Mouse (Mus musculus): ENCODE results near the gene Mcm9. TPM values are rescaled to one million over a fixed set of nuclear protein-coding genes. Genes with fewer than 3 reads are reported as not detected.

The Mcm9 gene
- polyA plus RNA-seq, 1 experiment from 2014 or later: 17.1 TPM

GRCm38 (mm10) chr10:53565538-53565937 lies 64.7 kb downstream of the Mcm9 start:
- WGBS: 83% methylated on average over 2 of the region's 2 CpGs
- Histone ChIP-seq H3K27me3 (no peaks in the 10 kb centered on the region), H3K27ac (replicated peaks) (no peak overlapping the region), H3K36me3 (no peaks in the 10 kb centered on the region), H3K4me2 (replicated peaks) (no peak overlapping the region), H3K9me3 (no peaks in the 10 kb centered on the region), H3K4me1 (no peaks in the 10 kb centered on the region), H3K4me3 (no peak overlapping the region), H3K9ac (replicated peaks) (no peak overlapping the region)
- ATAC-seq (ENCODE audit: low FRiP score, low read depth): no peak

GRCm38 (mm10) chr10:53562001-53562400 lies 68.2 kb downstream of the Mcm9 start:
- Histone ChIP-seq H3K27me3 (no peaks in the 10 kb centered on the region), H3K4me2 (replicated peaks) (no peak overlapping the region), H3K36me3 (no peaks in the 10 kb centered on the region), H3K27ac (replicated peaks) (no peak overlapping the region), H3K4me3 (no peak overlapping the region), H3K9ac (replicated peaks) (no peak overlapping the region), H3K9me3 (no peaks in the 10 kb centered on the region), H3K4me1 (no peaks in the 10 kb centered on the region)
- ATAC-seq (ENCODE audit: low FRiP score, low read depth): no peak
- WGBS: 80% methylated on average over 4 of the region's 5 CpGs

- H3K9ac ChIP-seq (replicated peaks): no peak overlapping the region
- no peak for ATAC-seq (ENCODE audit: low FRiP score, low read depth)
- no peaks in the 10 kb centered on the region for H3K27me3 ChIP-seq
- peaks cover 42% of the 10 kb centered on the region for H3K36me3 ChIP-seq
- H3K27ac ChIP-seq (replicated peaks): no peak overlapping the region
- no peaks in the 10 kb centered on the region for H3K9me3 ChIP-seq
- no peaks in the 10 kb centered on the region for H3K4me1 ChIP-seq
- no peak overlapping the region for H3K4me2 ChIP-seq (replicated peaks)
- no peak overlapping the region for H3K4me3 ChIP-seq
- 75% methylated on average over 7 of the region's 7 CpGs for WGBS
Measured at GRCm38 (mm10) chr10:53537596-53537995, 92.6 kb downstream of the Mcm9 start.

GRCm38 (mm10) chr10:53532297-53532696 lies 97.9 kb downstream of the Mcm9 start:
- Histone ChIP-seq H3K4me1 (no peaks in the 10 kb centered on the region), H3K27ac (replicated peaks) (no peak overlapping the region), H3K4me3 (no peak overlapping the region), H3K27me3 (no peaks in the 10 kb centered on the region), H3K4me2 (replicated peaks) (no peak overlapping the region), H3K36me3 (peaks cover 14% of the 10 kb centered on the region), H3K9me3 (no peaks in the 10 kb centered on the region), H3K9ac (replicated peaks) (no peak overlapping the region)
- no peak for ATAC-seq (ENCODE audit: low FRiP score, low read depth)
- 89% methylated on average over 5 of the region's 5 CpGs for WGBS

GRCm38 (mm10) chr10:53527838-53528773 lies 102.1 kb downstream of the Mcm9 start:
- peak; percentile 66; the same call in 1 of the 2 replicates for ATAC-seq (ENCODE audit: low FRiP score, low read depth)

GRCm38 (mm10) chr10:53527344-53527743 lies 102.9 kb downstream of the Mcm9 start:
- Histone ChIP-seq H3K36me3 (no peaks in the 10 kb centered on the region), H3K9ac (replicated peaks) (no peak overlapping the region), H3K4me2 (replicated peaks) (no peak overlapping the region), H3K9me3 (0 out of 2 replicates have a peak, but pooled peaks cover 3% of the 10 kb centered on the region), H3K4me3 (no peak overlapping the region), H3K27ac (replicated peaks) (no peak overlapping the region), H3K27me3 (no peaks in the 10 kb centered on the region), H3K4me1 (no peaks in the 10 kb centered on the region)
- ATAC-seq (ENCODE audit: low FRiP score, low read depth): no peak
- WGBS: 88% methylated on average over 3 of the region's 3 CpGs

More at GRCm38 (mm10) chr10:53527838-53528773, 102.1 kb downstream of the Mcm9 start:
- Histone ChIP-seq H3K4me2 (replicated peaks) (no peak overlapping the region), H3K9me3 (0 out of 2 replicates have a peak, but pooled peaks cover 3% of the 10 kb centered on the region), H3K27ac (replicated peaks) (no peak overlapping the region), H3K36me3 (no peaks in the 10 kb centered on the region), H3K9ac (replicated peaks) (no peak overlapping the region), H3K27me3 (no peaks in the 10 kb centered on the region), H3K4me3 (no peak overlapping the region), H3K4me1 (no peaks in the 10 kb centered on the region)
- WGBS: 40% methylated on average over 6 of the region's 6 CpGs

- Histone ChIP-seq H3K4me2 (replicated peaks) (no peak overlapping the region), H3K4me1 (no peaks in the 10 kb centered on the region), H3K27me3 (no peaks in the 10 kb centered on the region), H3K27ac (replicated peaks) (no peak overlapping the region), H3K9ac (replicated peaks) (no peak overlapping the region), H3K36me3 (no peaks in the 10 kb centered on the region), H3K9me3 (0 out of 2 replicates have a peak, but pooled peaks cover 3% of the 10 kb centered on the region), H3K4me3 (no peak overlapping the region)
- 94% methylated on average over 2 of the region's 2 CpGs for WGBS
- ATAC-seq (ENCODE audit: low FRiP score, low read depth): no peak
Measured at GRCm38 (mm10) chr10:53526350-53526749, 103.9 kb downstream of the Mcm9 start.

- Histone ChIP-seq H3K4me3 (no peak overlapping the region), H3K4me2 (replicated peaks) (no peak overlapping the region), H3K36me3 (no peaks in the 10 kb centered on the region), H3K9me3 (0 out of 2 replicates have a peak, but pooled peaks cover 3% of the 10 kb centered on the region), H3K4me1 (no peaks in the 10 kb centered on the region), H3K9ac (replicated peaks) (no peak overlapping the region), H3K27ac (replicated peaks) (no peak overlapping the region), H3K27me3 (no peaks in the 10 kb centered on the region)
- ATAC-seq (ENCODE audit: low FRiP score, low read depth): no peak
- WGBS: 80% methylated on average over 3 of the region's 3 CpGs
Measured at GRCm38 (mm10) chr10:53525265-53525976, 104.8 kb downstream of the Mcm9 start.

- no peaks in the 10 kb centered on the region for H3K27me3 ChIP-seq
- no peak overlapping the region for H3K4me2 ChIP-seq (replicated peaks)
- WGBS: 76% methylated on average over 14 of the region's 14 CpGs
- H3K4me1 ChIP-seq: peaks cover 3% of the 10 kb centered on the region; the same call in 1 of the 2 replicates
- no peak overlapping the region for H3K4me3 ChIP-seq
- H3K27ac ChIP-seq (replicated peaks): no peak overlapping the region; the same call in 1 of the 2 replicates
- H3K9ac ChIP-seq (replicated peaks): no peak overlapping the region
- H3K36me3 ChIP-seq: no peaks in the 10 kb centered on the region
- H3K9me3 ChIP-seq: no peaks in the 10 kb centered on the region
- ATAC-seq (ENCODE audit: low FRiP score, low read depth): no peak
Measured at GRCm38 (mm10) chr10:53519068-53519954, 110.9 kb downstream of the Mcm9 start.

GRCm38 (mm10) chr10:53518599-53518913 lies 111.7 kb downstream of the Mcm9 start:
- Histone ChIP-seq H3K4me2 (replicated peaks) (no peak overlapping the region), H3K9ac (replicated peaks) (no peak overlapping the region), H3K36me3 (no peaks in the 10 kb centered on the region), H3K4me3 (no peak overlapping the region), H3K9me3 (no peaks in the 10 kb centered on the region), H3K4me1 (peaks cover 3% of the 10 kb centered on the region; the same call in 1 of the 2 replicates), H3K27me3 (no peaks in the 10 kb centered on the region), H3K27ac (replicated peaks) (no peak overlapping the region; the same call in 1 of the 2 replicates)
- peak; percentile 25; the same call in 1 of the 2 replicates for ATAC-seq (ENCODE audit: low FRiP score, low read depth)
- WGBS: 40% methylated on average over 8 of the region's 8 CpGs

GRCm38 (mm10) chr10:53517770-53518598 lies 112.3 kb downstream of the Mcm9 start:
- H3K27ac ChIP-seq (replicated peaks): no peak overlapping the region; the same call in 1 of the 2 replicates
- no peak; the same call in 1 of the 2 replicates for ATAC-seq (ENCODE audit: low FRiP score, low read depth)
- no peak overlapping the region for H3K4me3 ChIP-seq
- no peaks in the 10 kb centered on the region for H3K9me3 ChIP-seq
- H3K36me3 ChIP-seq: no peaks in the 10 kb centered on the region
- H3K27me3 ChIP-seq: no peaks in the 10 kb centered on the region
- peaks cover 3% of the 10 kb centered on the region; the same call in 1 of the 2 replicates for H3K4me1 ChIP-seq
- H3K9ac ChIP-seq (replicated peaks): no peak overlapping the region
- 67% methylated on average over 14 of the region's 14 CpGs for WGBS
- no peak overlapping the region for H3K4me2 ChIP-seq (replicated peaks)

All from midbrain, embryonic 12.5 days (tissue).